Mouse (Mus musculus) neural tube, embryonic 10.5 days (tissue): ENCODE measurements around the gene Rpl10.
A peak's percentile ranks its signal among the peaks of the same experiment; 100 is the strongest.

Experiments used
- DNase-seq: peaks from one replicate; pipeline ENCODE4 v3.0.0-alpha.2; 2017; ENCODE audit warnings: low spot score; ENCODE audit errors: extremely low spot score

The Rpl10 gene

GRCm38 (mm10) chrX:74281041-74281731, 10.6 kb downstream of the Rpl10 start:
- DNase-seq = no peak

GRCm38 (mm10) chrX:74281732-74282394, 11.3 kb downstream of the Rpl10 start, which contains the start of the genes Taz and Dnase1l1:
TSS of gene Taz (plus strand) at chrX:74281912.
TSS of gene Dnase1l1 (minus strand) at chrX:74282337.
- DNase-seq = peak; percentile 42

DNA sequence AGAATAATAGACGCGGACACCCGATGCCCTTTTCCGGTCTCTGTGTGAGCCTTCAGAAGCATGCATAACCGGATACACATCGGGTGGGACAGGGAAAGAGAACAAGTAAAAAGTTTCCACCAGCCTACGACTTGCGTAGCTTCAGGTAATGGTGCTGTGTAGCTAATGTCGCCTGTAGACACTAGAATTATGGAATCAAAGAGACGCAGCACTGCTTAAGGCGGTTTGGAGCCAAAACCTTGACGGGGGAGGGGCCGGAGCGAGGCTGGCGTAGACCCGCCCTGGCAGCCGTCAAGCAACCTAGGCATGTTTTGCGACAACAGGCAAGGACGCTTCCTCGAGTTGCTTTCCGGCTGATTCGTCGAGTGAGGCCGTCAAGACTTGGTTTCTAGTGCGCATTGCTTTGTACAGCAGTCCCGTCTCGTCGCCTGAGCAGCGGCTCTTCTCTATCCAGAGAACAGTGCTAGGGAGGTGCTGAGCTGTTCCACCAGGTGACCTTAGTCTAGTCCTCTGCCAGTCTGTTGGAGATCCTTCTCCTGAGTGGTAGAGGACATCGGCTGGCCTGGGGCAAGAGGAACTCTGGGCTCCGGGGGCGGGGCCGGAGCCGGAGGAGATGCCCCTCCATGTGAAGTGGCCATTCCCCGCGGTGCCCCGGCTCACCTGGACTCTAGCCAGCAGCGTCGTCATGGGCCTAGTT, 11.9 kb downstream of the Rpl10 start:
- DNase-seq = peak; percentile 75

DNA sequence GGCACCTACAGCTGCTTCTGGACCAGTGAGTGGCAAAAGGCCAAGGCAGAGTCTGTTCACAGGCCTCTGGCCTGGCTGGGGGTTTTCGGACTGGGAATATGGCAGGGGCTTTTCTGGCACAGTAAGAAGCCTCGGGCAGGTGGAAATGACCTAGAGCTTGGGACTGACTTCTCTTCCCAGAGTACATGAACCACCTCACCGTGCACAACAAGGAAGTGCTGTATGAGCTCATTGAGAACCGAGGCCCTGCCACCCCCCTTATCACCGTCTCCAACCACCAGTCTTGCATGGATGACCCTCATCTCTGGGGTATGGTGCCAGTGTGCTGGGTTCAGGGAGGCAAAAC, 12.5 kb downstream of the Rpl10 start:
- DNase-seq = no peak

DNA sequence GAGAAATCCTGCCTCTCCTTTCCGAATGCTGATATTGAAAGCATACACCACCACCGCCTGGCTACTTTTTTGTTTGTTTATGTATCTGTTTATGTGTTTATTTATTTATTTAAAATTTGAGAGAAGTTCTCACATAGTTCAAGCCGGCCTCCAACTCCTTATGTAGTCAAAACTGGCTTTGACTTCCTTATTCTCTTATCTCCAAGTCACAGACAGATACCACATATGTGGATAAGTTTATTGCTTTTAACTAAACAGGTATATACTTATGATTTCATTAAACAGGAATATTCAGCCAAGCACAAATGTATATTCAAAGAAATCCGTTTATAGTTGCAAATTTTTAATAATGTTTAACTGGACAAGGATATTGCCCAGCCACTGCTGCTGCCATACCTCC, 22.8 kb downstream of the Rpl10 start:
- DNase-seq = no peak

- DNase-seq = peak; percentile 82
Observed at GRCm38 (mm10) chrX:74296538-74297448, 26.2 kb downstream of the Rpl10 start, which contains the start of gene Atp6ap1. TSS of gene Atp6ap1 (plus strand) at chrX:74297097.

- DNase-seq = no peak
Observed at GRCm38 (mm10) chrX:74298348-74298747, 27.7 kb downstream of the Rpl10 start.

DNA sequence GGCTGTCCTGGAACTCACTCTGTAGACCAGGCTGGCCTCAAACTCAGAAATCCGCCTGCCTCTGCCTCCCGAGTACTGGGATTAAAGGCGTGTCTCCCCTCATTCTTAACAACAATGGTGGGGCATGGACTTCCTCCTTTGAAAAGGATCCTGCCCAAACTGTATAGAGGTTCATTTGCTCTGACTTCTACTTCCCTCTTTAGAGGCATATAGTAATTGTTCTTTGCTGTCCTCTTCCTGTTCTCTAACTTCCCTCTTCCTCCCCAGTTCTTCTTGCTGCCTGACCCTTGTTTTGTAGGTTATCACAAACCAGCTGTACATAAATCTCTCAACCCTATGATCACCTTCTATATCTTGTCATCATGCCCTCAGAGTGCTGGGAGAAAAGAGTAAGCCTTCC, 29.1 kb downstream of the Rpl10 start:
- DNase-seq = no peak

DNA sequence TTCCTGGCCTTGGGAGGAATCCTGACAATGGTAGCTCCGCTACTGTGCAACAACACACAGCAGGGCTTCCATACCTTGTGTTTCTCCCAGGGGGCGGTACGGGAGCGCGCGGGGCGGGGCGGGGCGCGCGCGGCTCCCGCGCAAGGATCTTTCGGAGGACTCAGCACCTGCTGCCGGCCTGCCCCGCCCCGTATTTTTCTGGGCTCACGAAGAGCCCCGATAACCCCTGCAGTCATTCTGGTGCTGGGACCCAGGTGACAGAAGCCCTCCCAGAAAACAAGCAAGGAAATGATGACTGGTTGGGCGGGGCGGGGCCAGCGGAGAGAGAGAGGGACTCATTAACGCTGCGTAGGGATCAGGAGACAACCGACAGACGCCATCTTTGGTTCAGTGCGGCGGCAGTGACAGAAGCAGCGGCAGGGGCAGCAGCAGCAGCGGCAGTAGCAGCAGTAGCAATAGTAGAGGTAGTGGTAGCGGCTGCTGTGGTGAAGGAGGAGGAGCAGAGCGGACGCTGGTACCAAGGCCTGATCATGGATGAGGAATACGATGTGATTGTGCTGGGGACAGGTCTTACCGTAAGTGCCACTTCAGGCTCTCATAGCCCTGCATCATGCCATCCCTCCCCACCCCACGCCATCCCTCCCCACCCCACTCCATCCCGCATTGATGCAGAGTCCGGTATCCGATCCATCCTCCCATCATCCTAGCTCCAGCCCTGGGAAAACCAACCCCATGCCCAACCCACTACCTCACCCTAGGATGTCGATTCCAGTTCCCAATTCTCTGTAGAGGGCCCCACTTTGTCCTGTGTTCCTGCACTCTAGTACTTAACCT, 34.5 kb downstream of the Rpl10 start, which contains the start of gene Gdi1:
TSS of gene Gdi1 (plus strand) at position 132 of the 834 bp plus-strand sequence.
- peak; percentile 83 for DNase-seq

GRCm38 (mm10) chrX:74312540-74313464, 42.2 kb downstream of the Rpl10 start, which contains the start of gene Fam50a:
TSS of gene Fam50a (plus strand) at chrX:74313033.
- peak; percentile 71 for DNase-seq
